Mouse (Mus musculus) cerebellum, adult 9-11 months (tissue): ENCODE measurements around the gene 1700056E22Rik.
A peak's percentile ranks its signal among the peaks of the same experiment; 100 is the strongest.

Experiments
- DNase-seq: peaks from one replicate; pipeline ENCODE4 v3.0.0; 2022

The 1700056E22Rik gene

DNA sequence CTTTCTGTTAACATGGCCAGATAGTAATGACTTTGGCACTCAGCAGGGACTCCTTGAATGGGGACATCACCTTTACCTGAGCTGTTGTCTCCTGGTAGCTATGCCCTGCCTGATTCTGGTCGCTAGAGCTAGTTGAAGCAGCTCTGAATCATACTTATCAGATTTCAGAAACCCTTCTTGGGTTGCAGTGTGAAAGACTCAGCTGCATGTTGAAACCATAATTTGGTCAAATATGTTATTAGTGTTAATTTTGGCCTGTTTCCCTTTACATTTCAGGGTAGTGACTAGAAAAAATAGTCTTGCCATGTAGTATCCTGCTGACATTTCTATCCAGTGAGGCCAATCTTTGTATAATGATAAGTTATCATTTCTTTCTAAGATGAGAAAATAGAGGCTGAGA is 17.2 kb upstream of the 1700056E22Rik start:
- DNase-seq = no peak

DNA sequence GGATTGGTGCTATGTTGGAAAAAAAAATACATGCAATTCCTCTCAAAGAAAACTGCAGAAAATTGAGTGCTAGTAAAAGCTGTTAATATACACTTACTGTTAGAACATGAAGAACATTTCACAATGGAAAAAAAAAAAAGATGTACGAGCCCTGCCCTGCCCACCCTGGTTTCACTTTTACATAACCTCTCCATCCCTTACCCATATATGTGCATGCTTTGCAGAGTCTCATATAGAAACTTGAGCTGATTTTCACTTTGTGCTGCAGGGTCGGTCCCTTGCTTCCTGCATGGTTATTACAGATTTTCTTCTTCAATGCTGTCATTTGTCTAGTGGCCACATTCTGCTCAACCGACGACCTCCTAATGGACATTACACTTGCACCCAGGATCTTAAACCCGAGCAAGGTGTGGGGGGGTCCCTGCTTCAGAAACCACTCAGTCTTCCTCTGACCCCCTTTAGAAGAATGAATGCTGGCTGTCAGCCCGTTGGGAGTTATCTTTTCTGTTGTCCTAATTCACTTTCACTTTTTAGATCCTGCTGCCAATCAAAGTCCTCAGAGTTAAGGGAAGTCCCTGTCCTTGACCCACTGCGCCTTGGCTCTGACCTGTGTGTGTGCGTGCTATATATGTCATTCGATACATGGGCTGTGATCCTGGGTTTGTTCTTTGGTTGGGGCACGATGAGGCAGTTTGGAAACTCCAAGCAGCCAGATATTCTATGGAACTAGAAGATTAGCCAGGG is 14.7 kb upstream of the 1700056E22Rik start:
- no peak for DNase-seq

DNA sequence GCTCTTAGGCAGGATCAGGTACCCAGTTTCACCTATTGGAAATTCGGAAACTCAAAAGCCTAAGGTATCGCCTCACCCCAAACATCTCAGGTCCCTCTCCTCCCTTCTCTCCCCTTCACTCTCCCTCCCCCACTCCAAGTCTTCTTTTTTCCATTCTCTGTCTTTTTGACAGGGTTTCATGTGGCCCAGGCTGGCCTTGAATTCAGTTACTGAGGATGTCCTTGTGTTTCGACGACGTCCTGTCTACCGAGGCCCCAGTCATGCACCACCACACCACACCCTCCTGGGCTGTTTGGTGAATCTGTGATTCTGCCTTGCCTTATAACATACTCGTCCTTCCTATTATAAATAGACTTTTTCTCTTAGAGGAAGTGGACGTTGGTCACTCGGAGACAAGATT is 13.7 kb upstream of the 1700056E22Rik start:
- DNase-seq = no peak

DNA sequence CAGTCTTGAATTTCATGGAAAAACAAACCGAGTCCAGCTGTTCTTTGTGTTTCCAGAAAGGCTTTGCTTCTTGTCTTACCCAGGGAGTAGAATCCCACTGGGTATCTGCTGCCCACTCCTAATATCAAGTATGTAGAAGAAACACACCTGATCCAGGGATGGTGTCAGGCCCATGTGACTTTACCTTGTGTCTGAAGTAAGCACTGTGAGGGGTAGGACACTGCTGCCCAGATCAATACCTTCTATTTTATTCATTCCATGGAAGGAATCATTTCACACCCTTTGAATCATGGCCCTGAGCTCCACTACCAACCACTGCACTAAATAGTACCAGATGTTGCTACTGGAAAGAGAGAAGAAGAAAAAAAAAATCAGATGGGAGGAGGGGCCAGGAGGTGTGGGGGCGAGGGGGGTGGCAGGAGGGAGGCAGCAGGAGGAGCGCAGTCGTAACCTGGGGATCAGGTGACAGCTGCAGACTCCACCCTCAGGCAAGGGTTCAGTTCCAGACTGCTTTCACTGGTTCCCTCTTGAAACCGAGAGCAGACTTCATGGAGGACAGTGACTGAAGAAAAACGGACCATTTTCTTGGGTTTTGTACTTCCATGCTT is 12.1 kb upstream of the 1700056E22Rik start:
- DNase-seq = no peak

GRCm38 (mm10) chr1:184043391-184043790 is 9.3 kb upstream of the 1700056E22Rik start:
- no peak for DNase-seq

DNA sequence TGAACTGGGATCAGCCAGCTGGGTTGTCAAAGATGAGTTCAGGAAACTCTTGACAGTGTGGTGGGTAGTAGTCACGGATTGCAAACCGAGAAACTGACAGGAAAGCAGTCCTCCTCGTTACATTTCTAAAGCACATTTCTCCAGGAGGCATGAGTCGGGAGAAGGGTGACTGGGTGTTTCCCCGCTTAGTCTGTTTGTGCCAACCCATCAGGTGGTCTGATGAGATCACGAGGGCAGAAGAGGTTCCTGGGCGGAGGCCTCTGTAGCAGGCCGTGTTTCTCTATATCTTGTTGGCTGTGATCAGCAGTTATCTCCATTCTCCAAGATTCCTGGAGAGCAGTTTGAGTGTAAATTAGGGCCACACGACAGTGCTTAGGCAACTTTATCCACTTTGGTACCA is 8.6 kb upstream of the 1700056E22Rik start:
- DNase-seq = no peak

DNA sequence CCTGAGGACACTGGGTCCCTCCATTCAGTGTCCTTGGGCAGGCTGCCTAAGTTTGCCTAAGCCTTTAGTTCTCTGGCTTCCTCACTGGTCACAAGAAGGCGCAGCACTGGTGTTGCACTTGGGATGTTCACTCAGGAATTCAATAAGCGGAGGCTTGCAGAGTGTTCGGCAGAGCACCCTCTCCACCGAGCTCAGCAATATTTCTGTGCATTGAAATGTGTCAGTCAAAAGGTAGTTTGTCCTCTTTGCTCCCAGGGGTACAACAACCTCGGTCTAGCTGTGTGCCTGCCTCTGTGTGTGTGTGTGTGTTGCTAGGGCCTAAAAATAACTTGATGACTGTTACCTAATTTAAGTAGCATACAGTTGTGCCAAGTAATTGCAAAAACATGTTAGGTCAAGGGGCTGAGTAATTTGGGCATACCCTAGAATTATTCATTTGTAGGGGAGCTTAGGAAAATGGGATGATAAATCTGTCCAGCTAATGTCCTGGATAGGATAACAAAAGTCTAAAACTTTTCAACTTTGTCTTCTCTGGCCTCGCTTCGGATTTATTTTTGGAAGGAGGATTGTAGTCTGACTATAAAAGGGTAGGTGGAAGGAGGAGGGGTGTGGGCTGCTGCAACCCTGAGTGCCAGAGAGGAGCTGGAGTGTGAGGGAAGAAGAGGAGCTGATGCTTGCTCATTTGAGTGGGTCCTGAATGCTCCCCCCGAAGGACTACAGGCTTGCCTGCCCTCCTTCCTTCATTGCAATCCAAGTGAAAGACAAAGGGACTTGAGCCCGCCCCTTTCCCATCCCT is 7.9 kb upstream of the 1700056E22Rik start:
- no peak for DNase-seq

GRCm38 (mm10) chr1:184040906-184041305 is 6.8 kb upstream of the 1700056E22Rik start:
- DNase-seq = no peak

DNA sequence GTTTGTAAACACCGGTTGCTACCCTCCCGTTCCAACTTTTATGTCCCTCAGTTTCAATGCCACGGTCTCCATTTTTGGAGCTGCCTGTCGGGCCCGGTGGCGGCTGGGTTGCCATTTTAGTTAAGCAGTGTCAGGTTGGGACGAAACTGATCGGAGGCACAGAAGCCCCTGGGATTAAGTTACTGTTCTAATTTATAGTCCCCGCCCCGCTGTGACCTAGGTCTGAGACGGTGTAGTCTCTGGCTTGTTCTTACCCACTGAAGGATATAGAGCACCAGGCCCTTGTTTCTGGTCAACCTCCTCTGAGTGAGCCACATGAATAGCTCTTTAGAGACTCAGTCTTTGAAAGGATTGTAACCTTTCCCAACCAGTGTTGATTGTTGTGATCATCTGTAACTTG is 6.1 kb upstream of the 1700056E22Rik start:
- no peak for DNase-seq

DNA sequence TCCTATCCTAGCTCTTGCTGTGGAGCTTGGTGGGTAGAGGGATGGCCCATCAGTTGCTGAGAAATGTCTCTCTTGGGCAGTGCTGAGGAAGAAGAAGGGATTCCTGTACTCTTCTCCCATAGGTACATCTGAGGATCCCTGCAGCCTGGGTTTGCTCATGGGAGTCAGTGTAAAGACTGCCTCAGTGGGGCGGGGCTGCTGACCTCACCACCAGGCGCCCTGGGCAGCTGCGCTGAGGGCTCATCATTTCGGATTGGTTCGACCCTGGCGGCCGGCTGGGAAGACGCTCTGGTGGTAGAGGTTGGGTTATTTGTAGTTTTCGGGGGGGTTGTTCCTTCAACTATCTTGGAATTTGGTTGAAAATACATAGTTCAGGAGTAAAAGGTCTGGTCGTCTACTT is 5.2 kb upstream of the 1700056E22Rik start:
- DNase-seq = no peak

- DNase-seq = no peak
Measured at GRCm38 (mm10) chr1:184037802-184038201, 3.7 kb upstream of the 1700056E22Rik start.

DNA sequence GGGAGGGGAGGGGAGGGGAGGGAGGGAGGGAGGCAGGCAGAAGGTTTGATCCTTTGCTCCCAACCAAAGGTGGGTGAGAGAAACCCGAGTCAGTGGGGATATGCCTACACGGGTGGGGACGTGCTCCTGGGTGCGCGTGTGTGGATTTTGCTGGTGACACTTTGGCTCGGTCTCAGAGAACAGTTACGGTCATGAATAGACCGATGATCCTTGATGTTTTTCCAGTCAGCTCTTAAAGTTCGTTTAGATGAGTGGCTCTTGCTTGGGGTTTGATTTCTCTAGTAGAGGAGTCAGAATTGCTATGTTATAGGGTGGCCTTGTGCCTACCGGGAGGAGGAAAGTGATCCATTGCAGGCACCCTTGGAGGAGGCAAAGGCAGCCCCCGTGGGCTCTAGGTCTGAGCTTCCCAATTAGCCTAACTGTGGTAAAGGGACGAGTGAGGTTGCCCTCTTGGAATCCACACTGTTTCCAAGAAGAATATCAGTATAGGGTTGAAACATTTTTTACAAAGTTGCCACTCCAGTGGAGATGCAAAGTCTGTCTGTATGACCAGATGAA is 1.3 kb upstream of the 1700056E22Rik start:
- DNase-seq = peak; percentile 55

- DNase-seq = peak; percentile 53
Measured at GRCm38 (mm10) chr1:184034741-184035181, 660 bp upstream of the 1700056E22Rik start.

DNA sequence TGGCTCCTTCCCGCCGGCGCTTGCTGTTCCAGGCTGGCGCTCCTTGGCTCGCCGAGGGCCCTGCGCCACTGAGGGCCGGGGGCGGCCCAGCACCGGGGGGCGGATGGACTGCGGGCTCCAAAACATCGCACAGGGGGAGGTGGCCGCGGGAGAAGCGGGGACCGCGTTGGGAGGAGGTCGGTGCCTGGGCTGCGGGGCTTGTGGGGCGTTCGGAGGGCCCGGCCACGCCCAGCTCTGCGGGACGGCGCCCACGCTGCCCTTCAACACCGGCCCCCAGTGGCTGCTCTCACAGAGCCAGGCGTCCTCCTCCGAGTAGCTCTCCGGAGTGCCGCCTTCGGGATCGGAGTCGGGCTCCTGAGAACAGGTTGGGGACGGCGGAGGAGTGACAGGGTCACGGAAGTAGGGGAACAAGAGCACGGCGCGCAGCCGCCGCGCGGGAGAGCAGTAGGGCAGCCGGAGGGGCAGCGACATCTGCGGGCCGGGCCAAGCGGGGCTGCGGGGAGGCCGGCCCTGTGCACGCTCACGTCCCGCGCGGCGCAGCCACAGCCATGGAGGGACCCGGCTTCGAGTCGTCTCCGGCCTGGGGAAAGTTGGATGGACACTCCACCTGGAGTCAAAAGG is 601 bp downstream of the 1700056E22Rik start:
- DNase-seq = no peak

GRCm38 (mm10) chr1:184032682-184033389 is 1.3 kb downstream of the 1700056E22Rik start:
- DNase-seq = no peak

DNA sequence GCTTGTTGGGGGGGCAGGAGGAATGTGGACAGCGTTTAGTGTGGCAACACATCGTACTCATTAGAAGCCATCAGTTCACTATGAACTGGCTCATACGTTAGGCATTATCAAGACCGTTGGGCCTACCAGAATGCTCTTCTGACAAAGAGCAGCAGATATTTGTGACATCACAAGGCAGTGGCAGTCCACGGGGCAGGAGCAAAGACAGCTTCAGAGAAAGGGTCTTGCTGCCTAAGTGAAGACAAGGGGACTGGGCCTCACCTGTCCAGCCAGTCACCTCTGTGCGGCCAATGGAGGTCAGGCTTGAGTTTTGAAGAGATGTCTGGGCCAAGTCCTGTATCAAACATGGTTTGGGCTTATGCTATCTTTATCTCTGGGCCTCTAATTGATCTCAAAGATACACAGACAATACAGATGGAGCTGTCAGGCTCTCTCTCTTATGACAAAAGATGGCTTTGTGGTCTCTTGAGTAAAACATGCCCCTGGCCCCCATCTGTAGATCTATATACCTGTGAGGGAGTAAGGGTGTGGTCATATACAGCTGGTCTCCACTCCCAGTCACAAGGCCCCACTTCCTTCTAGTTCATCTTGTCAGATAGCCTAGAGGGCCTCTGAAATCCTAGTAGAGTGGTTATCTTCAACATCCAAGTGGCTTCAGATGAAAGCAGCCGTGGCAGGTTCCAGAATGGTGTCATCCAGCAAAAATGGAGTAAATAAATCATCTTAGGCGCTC is 3.9 kb downstream of the 1700056E22Rik start:
- DNase-seq = no peak

DNA sequence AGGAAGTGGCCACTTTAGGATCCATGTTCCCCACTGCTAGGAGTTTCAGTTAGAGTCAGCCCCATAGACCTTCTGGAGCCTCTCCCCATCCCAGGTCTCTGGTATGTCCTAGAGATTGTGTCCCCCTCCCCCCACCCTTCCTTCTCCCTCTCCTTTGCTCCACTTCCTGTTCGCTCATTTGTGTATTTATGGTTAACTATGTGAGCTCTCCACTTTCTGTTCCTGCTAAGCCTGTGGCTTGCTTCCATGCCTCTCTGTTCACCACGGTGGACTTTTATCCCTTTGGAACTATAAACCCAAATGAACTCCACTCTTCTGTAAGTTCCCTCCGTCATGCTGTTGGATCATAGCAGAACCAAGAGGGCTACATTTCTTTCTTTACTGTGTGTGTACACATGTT is 7.1 kb downstream of the 1700056E22Rik start:
- no peak for DNase-seq

- no peak for DNase-seq
Measured at GRCm38 (mm10) chr1:184025079-184025478, 9.0 kb downstream of the 1700056E22Rik start.

- DNase-seq = no peak
Measured at GRCm38 (mm10) chr1:184024631-184025030, 9.5 kb downstream of the 1700056E22Rik start.

DNA sequence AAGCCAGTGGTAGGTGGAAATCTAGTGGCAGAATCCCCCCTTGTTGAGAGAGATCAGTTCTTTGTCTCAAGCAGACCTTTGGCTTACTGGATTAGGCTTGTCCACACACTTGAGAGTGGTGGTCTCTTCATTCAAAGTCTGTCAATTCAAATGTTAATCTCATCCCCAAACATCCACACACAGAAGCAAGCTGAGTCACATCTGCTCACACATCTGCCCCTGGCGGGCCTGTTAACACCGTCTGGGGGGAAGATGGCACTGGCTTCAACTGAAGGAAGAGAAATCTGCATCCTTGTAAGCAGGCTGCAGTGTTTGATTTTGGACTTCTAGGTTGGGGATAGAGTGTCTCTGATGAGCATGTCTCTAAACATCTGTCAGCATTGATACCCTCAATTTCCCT is 10.1 kb downstream of the 1700056E22Rik start:
- no peak for DNase-seq

- DNase-seq = no peak
Measured at GRCm38 (mm10) chr1:184019722-184020107, 14.4 kb downstream of the 1700056E22Rik start.
